Mouse (Mus musculus) CH12.LX (cell line): Measurements from ENCODE around the gene Gm20388.

ENCODE experiments used
- CTCF ChIP-seq, 2 experiments: IDR thresholded peaks in 1 of 2; conservative IDR thresholded peaks in 1 of 2; 2 replicates each; pipeline ENCODE4 v1.5.1; 2011 to 2012; ENCODE audit warnings: low read depth in 2 of 2, low read length in 2 of 2, improper control_type of control experiment in 1 of 2, inconsistent platforms in 1 of 2, mild to moderate bottlenecking in 1 of 2, moderate library complexity in 1 of 2
- IRF4 ChIP-seq: IDR thresholded peaks from 2 replicates; pipeline ENCODE4 v1.6.1; 2014; ENCODE audit warnings: low read depth, mild to moderate bottlenecking, inconsistent platforms, low read length, improper control_type of control experiment
- NRF1 ChIP-seq: IDR thresholded peaks from 2 replicates; pipeline ENCODE4 v1.6.1; 2014; ENCODE audit warnings: low read depth, mild to moderate bottlenecking, inconsistent platforms, low read length, improper control_type of control experiment, moderate library complexity
- PAX5 ChIP-seq: IDR thresholded peaks from 2 replicates; pipeline ENCODE4 v1.6.1; 2012; ENCODE audit warnings: low read length, inconsistent platforms, mixed read lengths
- POLR2A ChIP-seq: IDR thresholded peaks from 2 replicates; pipeline ENCODE4 v1.6.1; 2011; ENCODE audit warnings: low read depth, mild to moderate bottlenecking, improper control_type of control experiment, low read length

- no peak for TF ChIP-seq PAX5
- TF ChIP-seq POLR2A = no peak
- no peak for TF ChIP-seq NRF1
- TF ChIP-seq CTCF (conservative IDR thresholded peaks at IDR 0.05 in 1 of 2, IDR thresholded peaks at IDR 0.05 in 1 of 2; ENCODE audit: low read depth in 2 of 2, low read length in 2 of 2) = no peak
- no peak for TF ChIP-seq IRF4
These were observed 4271.1 kb downstream of the Gm20388 start for GRCm38 (mm10) chr8:124181751-124182150.
